Mouse (Mus musculus) fibroblast of lung, adult 2 months (primary cell): ENCODE measurements around the gene Lrrc19.

Source experiments
- DNase-seq: peaks from one replicate; pipeline ENCODE4 v3.0.0-alpha.2; 2011; ENCODE audit warnings: low read depth

Lrrc19 gene

GRCm38 (mm10) chr4:94591765-94592381 lies 58.1 kb downstream of the Lrrc19 start:
- DNase-seq, result no peak
